Mouse (Mus musculus): Measurements from ENCODE around the gene Fam177a.
"Not testable (repeated sequence)": the region's sequence is repeated elsewhere in the genome, so short reads cannot be mapped to it uniquely, and the experiment has no call there.

DNA sequence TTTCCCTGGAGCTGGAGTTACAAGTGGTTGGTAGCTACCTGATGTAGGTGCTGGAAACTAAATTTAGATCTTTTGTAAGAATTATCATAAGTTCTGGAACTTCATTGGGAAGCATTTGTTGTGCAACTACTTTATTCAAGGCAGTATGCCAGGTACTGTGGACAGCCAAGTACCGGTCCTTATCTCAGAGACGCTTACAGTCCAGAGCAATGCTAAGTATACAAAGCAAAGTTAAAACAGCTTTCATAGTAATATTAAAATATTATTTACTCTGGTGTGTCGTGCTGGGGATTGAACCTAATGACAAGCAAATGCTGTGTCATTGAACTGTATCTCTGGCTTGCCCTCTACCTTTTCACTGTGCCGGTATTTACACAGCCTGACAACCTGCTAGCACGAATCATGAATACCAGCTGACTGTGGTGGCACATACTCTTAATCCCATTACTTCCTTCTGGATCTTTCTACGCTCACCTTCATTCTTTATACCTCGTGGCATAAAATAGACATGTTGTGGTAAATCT lies 42.8 kb downstream of the Fam177a start:
- not testable (repeated sequence) for TF ChIP-seq TAL1, GATA1 (IDR thresholded peaks at IDR 0.05; ENCODE audit: low read length)
